Mouse (Mus musculus) C2C12 (cell line): ENCODE measurements around the gene Tecpr1.

Experiments used
- CTCF ChIP-seq: IDR thresholded peaks from one replicate; pipeline ENCODE4 v1.5.1; 2011; ENCODE audit not compliant: control insufficient read depth, insufficient read depth, insufficient read length
- MYOD1 ChIP-seq: IDR thresholded peaks from one replicate; pipeline ENCODE4 v1.6.1; 2011; ENCODE audit warnings: low read depth; ENCODE audit not compliant: control insufficient read depth, insufficient read length
- USF1 ChIP-seq: IDR thresholded peaks from one replicate; pipeline ENCODE4 v1.6.1; 2011; ENCODE audit warnings: low read depth, mild to moderate bottlenecking, control low read depth, moderate library complexity

DNA sequence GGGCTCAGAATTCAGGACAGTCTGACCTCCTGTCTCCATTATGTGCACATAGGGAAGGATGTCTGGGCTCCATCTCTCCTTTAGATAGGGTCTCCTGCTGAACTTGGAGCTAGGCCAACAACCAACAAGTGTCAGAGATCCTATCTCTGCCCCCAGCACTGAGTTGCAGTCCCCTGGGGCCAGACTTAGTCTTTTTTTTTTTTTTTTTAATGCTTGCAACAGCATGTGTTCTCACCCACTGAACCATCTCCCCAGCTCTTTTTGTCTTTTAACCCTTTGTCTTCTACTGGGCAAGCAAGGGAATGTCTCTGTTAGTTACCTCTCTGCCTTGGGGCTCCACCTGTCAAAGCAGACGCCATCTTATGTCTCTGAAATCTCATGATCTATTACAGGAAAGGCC lies 15.6 kb upstream of the Tecpr1 start:
- TF ChIP-seq MYOD1, result no peak
- TF ChIP-seq USF1, result no peak
- no peak for TF ChIP-seq CTCF
